Mouse (Mus musculus) Muller cell, postnatal 12 days (primary cell): Measurements from ENCODE around the gene Mup7.
"Not testable (repeated sequence)": the region's sequence is repeated elsewhere in the genome, so short reads cannot be mapped to it uniquely, and the experiment has no call there.

ENCODE experiments used
- DNase-seq: peaks from one replicate; pipeline ENCODE4 v3.0.0-alpha.2; 2015; ENCODE audit errors: inconsistent ontology term

Mup7 gene

DNA sequence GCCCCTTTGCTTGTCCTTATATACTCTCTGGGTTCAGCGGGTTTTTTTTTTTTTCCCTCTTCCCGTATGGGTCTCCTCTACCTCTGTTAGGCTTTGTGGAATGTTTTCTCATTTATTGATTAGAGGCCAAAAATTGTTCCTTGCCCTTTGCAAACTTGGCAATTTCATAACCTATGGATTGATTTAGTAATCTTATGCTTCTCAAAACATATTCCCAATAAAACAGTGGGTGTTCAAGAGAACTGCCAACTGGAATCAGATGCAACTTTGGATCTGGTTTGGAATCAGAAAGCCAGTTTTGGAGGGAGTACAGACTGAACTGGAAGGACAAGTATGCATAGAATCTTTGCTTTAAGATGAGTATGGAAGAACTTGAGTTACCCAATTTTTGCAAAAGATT lies at the start of gene Mup7:
Gene Mup7 (minus strand): TSS at position 101 of the 400 bp plus-strand sequence.
- not testable (repeated sequence) for DNase-seq

GRCm38 (mm10) chr4:60079865-60080264 lies 9.6 kb upstream of the Mup7 start:
- not testable (repeated sequence) for DNase-seq

DNA sequence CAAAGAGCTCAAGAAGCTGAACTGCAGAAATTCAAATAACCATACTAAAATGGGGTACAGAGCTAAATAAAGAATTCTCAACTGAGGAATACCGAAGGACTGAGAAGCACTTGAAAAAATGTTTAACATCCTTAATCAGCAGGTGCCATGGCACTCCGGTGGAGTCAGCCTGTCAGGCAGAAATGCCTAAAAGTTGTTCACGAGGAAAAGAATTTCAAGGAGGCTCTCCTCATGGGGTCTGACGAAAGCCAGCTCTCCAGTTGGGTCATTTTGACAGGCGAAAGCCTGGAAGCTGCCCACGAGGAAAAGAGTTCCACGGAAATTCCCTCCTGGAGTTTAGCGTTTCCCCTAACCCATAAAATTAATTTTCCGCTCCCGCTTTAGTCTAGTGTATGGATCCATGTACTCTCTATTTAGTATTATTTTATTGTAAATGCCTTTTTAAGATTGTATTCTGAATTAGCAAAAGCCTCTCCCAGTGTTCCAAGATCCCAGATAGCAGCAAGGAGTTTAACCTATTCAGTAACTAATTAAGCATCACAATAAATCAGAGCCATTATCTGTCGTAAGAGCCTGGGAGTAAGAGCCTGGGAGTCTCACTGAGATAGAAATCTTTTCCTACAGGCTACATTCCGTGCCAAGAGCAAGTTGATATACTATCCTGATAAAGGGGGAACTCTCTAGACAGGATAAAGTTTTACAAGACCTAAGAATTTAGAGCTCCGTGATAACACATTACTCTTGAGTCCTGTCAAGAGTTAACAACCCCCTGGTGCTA lies 40.8 kb downstream of the Mup7 start:
- DNase-seq: not testable (repeated sequence)

- DNase-seq: not testable (repeated sequence)
These were observed 50.1 kb downstream of the Mup7 start for GRCm38 (mm10) chr4:60020141-60020540.
